ENCODE assay signal across 8 mouse cellular contexts in the genomic region with DNA sequence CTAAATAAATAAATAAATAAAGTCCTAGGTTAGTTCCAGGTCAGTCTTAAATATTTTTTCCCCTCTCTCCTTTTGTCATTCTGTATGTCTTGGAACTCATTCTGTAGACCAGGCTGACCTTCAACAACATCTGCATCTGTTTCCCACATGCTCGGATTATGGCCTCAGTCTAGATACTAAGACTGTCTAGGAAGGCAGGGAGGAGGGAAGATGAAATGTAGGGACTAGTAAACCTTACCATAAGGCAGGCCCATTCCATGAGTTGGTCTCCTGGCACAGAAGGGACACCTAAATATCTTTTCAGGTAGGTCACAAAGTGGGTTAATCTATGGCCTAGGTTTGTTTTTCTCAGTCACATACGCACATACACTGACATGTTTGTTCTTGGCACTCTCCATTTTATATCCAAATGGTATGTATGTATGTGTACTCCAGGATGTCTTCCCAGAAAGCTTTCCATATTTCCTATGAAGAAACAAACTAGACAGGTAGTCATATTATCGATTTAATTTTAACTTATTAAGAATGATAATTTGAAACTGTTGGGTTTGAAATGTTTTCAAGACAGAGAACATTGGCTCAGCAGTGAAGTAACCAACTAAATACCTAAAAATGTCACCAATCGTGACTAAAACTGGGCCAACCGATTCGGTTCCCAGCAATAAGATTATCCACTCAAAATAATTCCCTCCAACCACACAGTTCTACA. TPM values are rescaled to one million over a fixed set of nuclear protein-coding genes. Genes with fewer than 3 reads are reported as not detected.
A peak's percentile ranks its signal among the peaks of the same experiment; 100 is the strongest.
DNase-seq lines count a peak whose midpoint lies in the region; ATAC-seq and TF ChIP-seq lines count a peak whose summit lies in the region.

No protein-coding gene starts in this region.

- no peaks in the 10 kb centered on the region for H3K9me3 ChIP-seq in megakaryocyte, embryonic 14.5 days
- H3K9me3 ChIP-seq in embryonic facial prominence, embryonic 14.5 days (ENCODE audit: control insufficient read depth, low read length): no peaks in the 10 kb centered on the region
- H3K9me3 ChIP-seq in limb, embryonic 11.5 days (ENCODE audit: control insufficient read depth, low read length): no peaks in the 10 kb centered on the region

- WGBS in embryonic facial prominence, embryonic 14.5 days: 50% methylated on average over 6 of the region's 6 CpGs
- 58% methylated on average over 6 of the region's 6 CpGs for WGBS in limb, embryonic 11.5 days
- 31% methylated on average over 6 of the region's 6 CpGs for WGBS in small intestine, adult 2 months

- no peak for TF ChIP-seq POLR2A in small intestine, adult 2 months (IDR thresholded peaks at IDR 0.05; ENCODE audit: low read depth, low read length)

- peak overlapping the region; percentile 74 for H3K4me2 ChIP-seq in embryonic facial prominence, embryonic 14.5 days (ENCODE audit: low read depth, low read length)
- H3K4me2 ChIP-seq in limb, embryonic 11.5 days (ENCODE audit: low read depth, severe bottlenecking): peak overlapping the region; percentile 70

- no peak for TF ChIP-seq CTCF in small intestine, adult 2 months (IDR thresholded peaks at IDR 0.05; ENCODE audit: extremely low read depth, insufficient read length, insufficient replicate concordance, low read depth, low read length)

- DNase-seq in embryonic facial prominence, embryonic 14.5 days (ENCODE audit: low spot score): no peak
- no peak for DNase-seq in limb, embryonic 11.5 days (ENCODE audit: low spot score)
- no peak for DNase-seq in layer of hippocampus, postnatal 10 days (ENCODE audit: low spot score in 2 of 2)
- DNase-seq in urinary bladder, postnatal 10 days (ENCODE audit: low spot score): no peak
- no peak for DNase-seq in spleen, postnatal 4 days (ENCODE audit: low spot score in 2 of 2)

- peaks cover 42% of the 10 kb centered on the region for H3K4me1 ChIP-seq in megakaryocyte, embryonic 14.5 days
- peaks cover 16% of the 10 kb centered on the region for H3K4me1 ChIP-seq in embryonic facial prominence, embryonic 14.5 days (ENCODE audit: control insufficient read depth, insufficient read depth, low read length)
- H3K4me1 ChIP-seq in limb, embryonic 11.5 days (ENCODE audit: control insufficient read depth, insufficient read depth, low read length): peaks cover 3% of the 10 kb centered on the region; the same call in 1 of the 2 replicates
- peaks cover 7% of the 10 kb centered on the region; the same call in 1 of the 2 replicates for H3K4me1 ChIP-seq in small intestine, adult 2 months (ENCODE audit: control insufficient read depth, insufficient read depth, insufficient read length, low read length)

- peaks cover 29% of the 10 kb centered on the region for H3K36me3 ChIP-seq in megakaryocyte, embryonic 14.5 days (replicated peaks; ENCODE audit: low read length)
- H3K36me3 ChIP-seq in embryonic facial prominence, embryonic 14.5 days (ENCODE audit: control insufficient read depth, insufficient read depth, low read length): peaks cover 20% of the 10 kb centered on the region
- H3K36me3 ChIP-seq in limb, embryonic 11.5 days (ENCODE audit: control insufficient read depth, insufficient read depth, low read length): no peaks in the 10 kb centered on the region
- H3K36me3 ChIP-seq in small intestine, adult 2 months (ENCODE audit: control insufficient read depth, insufficient read depth, low read length): peaks cover 7% of the 10 kb centered on the region

- peak overlapping the region; percentile 97 for H3K4me3 ChIP-seq in megakaryocyte, embryonic 14.5 days (replicated peaks)
- H3K4me3 ChIP-seq in embryonic facial prominence, embryonic 14.5 days (ENCODE audit: low read depth, low read length): peak overlapping the region; percentile 72
- peak overlapping the region; percentile 63 for H3K4me3 ChIP-seq in limb, embryonic 11.5 days (ENCODE audit: low read depth, low read length)
- peak overlapping the region; percentile 93 for H3K4me3 ChIP-seq in small intestine, adult 2 months (ENCODE audit: low read depth, low read length)

- no peaks in the 10 kb centered on the region for H3K27me3 ChIP-seq in megakaryocyte, embryonic 14.5 days (replicated peaks)
- no peaks in the 10 kb centered on the region for H3K27me3 ChIP-seq in embryonic facial prominence, embryonic 14.5 days (replicated peaks; ENCODE audit: control insufficient read depth, insufficient read depth, low read length)
- H3K27me3 ChIP-seq in limb, embryonic 11.5 days (ENCODE audit: control insufficient read depth, insufficient read depth, low read length): no peaks in the 10 kb centered on the region
- no peaks in the 10 kb centered on the region for H3K27me3 ChIP-seq in small intestine, adult 2 months (ENCODE audit: control insufficient read depth, insufficient read depth, low read length)

- peak overlapping the region; percentile 98 for H3K27ac ChIP-seq in embryonic facial prominence, embryonic 14.5 days (replicated peaks; ENCODE audit: low read depth, low read length)
- peak overlapping the region; percentile 94 for H3K27ac ChIP-seq in limb, embryonic 11.5 days (replicated peaks; ENCODE audit: low read depth, low read length)
- peak overlapping the region; percentile 91 for H3K27ac ChIP-seq in small intestine, adult 2 months (ENCODE audit: insufficient read depth, low read depth, low read length)

- ATAC-seq in megakaryocyte, adult 5-6 weeks (ENCODE audit: poor library complexity, severe bottlenecking): no peak
- no peak for ATAC-seq in embryonic facial prominence, embryonic 14.5 days (ENCODE audit: low read depth)
- ATAC-seq in limb, embryonic 11.5 days (ENCODE audit: insufficient number of reproducible peaks, low FRiP score, low TSS enrichment, low read depth): no peak

- H3K9ac ChIP-seq in embryonic facial prominence, embryonic 14.5 days (ENCODE audit: low read depth, low read length): peak overlapping the region; percentile 91
- H3K9ac ChIP-seq in limb, embryonic 11.5 days (ENCODE audit: low read length): peak overlapping the region; percentile 90

RNA-seq across cellular contexts. Expression of a gene that starts 1.1 kb away (rescaled TPM):
- polyA plus RNA-seq in megakaryocyte, embryonic 14.5 days (2012; ENCODE audit: insufficient read depth, low replicate concordance): 4.9 and 8.0 TPM in 2 replicates
- total RNA-seq in megakaryocyte, adult 5-6 weeks (2015): 12.5 and 16.6 TPM in 2 replicates
- 13.4 and 23.9 TPM in 2 replicates for total RNA-seq in megakaryocyte, adult 5-6 weeks (2017)
- polyA plus RNA-seq in embryonic facial prominence, embryonic 14.5 days (2014; fragmentation: Nextera tagmentation; extraction: Ambion mirVana): 13.5 and 15.9 TPM in 2 replicates
- polyA plus RNA-seq in limb, embryonic 11.5 days (2014; fragmentation: Nextera tagmentation; extraction: Ambion mirVana): 19.7 and 21.3 TPM in 2 replicates
- polyA plus RNA-seq in small intestine, adult 2 months (2012; rRNA removed): 14.0 and 29.1 TPM in 2 replicates
- total RNA-seq in layer of hippocampus, postnatal 10 days (2021): 10 to 100 TPM; 17.5 to 18.6 TPM

RNA-seq across cellular contexts. Expression of a gene that starts 27.5 kb away (rescaled TPM):
- not detected in 2 replicates for polyA plus RNA-seq in megakaryocyte, embryonic 14.5 days (2012; ENCODE audit: insufficient read depth, low replicate concordance)
- not detected in 2 replicates for total RNA-seq in megakaryocyte, adult 5-6 weeks (2015)
- not detected in 2 replicates for total RNA-seq in megakaryocyte, adult 5-6 weeks (2017)
- 69.4 and 72.7 TPM in 2 replicates for polyA plus RNA-seq in embryonic facial prominence, embryonic 14.5 days (2014; fragmentation: Nextera tagmentation; extraction: Ambion mirVana)
- polyA plus RNA-seq in limb, embryonic 11.5 days (2014; fragmentation: Nextera tagmentation; extraction: Ambion mirVana): 0.84 and 0.91 TPM in 2 replicates
- 0.90 and 1.3 TPM in 2 replicates for polyA plus RNA-seq in small intestine, adult 2 months (2012; rRNA removed)
- total RNA-seq in layer of hippocampus, postnatal 10 days (2021): 1,000 to 10,000 TPM in 1 of 2 experiments, 100 to 1,000 TPM in 1; 968 to 1,016 TPM

RNA-seq across cellular contexts. Expression of a gene that starts 32.8 kb away (rescaled TPM):
- polyA plus RNA-seq in megakaryocyte, embryonic 14.5 days (2012; ENCODE audit: insufficient read depth, low replicate concordance): 1.5 and 6.1 TPM in 2 replicates
- total RNA-seq in megakaryocyte, adult 5-6 weeks (2015): 26.8 and 34.1 TPM in 2 replicates
- total RNA-seq in megakaryocyte, adult 5-6 weeks (2017): 21.6 and 25.8 TPM in 2 replicates
- polyA plus RNA-seq in embryonic facial prominence, embryonic 14.5 days (2014; fragmentation: Nextera tagmentation; extraction: Ambion mirVana): 37.1 and 48.8 TPM in 2 replicates
- 63.0 and 63.7 TPM in 2 replicates for polyA plus RNA-seq in limb, embryonic 11.5 days (2014; fragmentation: Nextera tagmentation; extraction: Ambion mirVana)
- polyA plus RNA-seq in small intestine, adult 2 months (2012; rRNA removed): 16.4 and 24.7 TPM in 2 replicates
- 10 to 100 TPM; 39.5 to 46.1 TPM for total RNA-seq in layer of hippocampus, postnatal 10 days (2021)

RNA-seq across cellular contexts. Expression of a gene that starts 45.0 kb away (rescaled TPM):
- polyA plus RNA-seq in megakaryocyte, embryonic 14.5 days (2012; ENCODE audit: insufficient read depth, low replicate concordance): 1.9 and 2.3 TPM in 2 replicates
- 13.5 and 14.2 TPM in 2 replicates for total RNA-seq in megakaryocyte, adult 5-6 weeks (2015)
- total RNA-seq in megakaryocyte, adult 5-6 weeks (2017): 11.0 and 14.6 TPM in 2 replicates
- polyA plus RNA-seq in embryonic facial prominence, embryonic 14.5 days (2014; fragmentation: Nextera tagmentation; extraction: Ambion mirVana): 1.3 TPM in 2 replicates
- 0.99 and 1.2 TPM in 2 replicates for polyA plus RNA-seq in limb, embryonic 11.5 days (2014; fragmentation: Nextera tagmentation; extraction: Ambion mirVana)
- polyA plus RNA-seq in small intestine, adult 2 months (2012; rRNA removed): 36.1 and 67.3 TPM in 2 replicates
- total RNA-seq in layer of hippocampus, postnatal 10 days (2021): 1 to 10 TPM; 1.2 to 1.8 TPM

Comparison
In these comparisons a context has a peak if more than half of its experiments do, and no peak if none do; other contexts are left out.
1. RNA of a gene that starts 27.5 kb away (polyA plus RNA-seq): 69.4 to 72.7 TPM in embryonic facial prominence, embryonic 14.5 days; 0.90 to 1.3 TPM in small intestine, adult 2 months, 0.84 to 0.91 TPM in limb, embryonic 11.5 days and not detected in megakaryocyte, embryonic 14.5 days; every median in the first group is over 10 times any median in the second.
2. Peak in every context shown above with its lines, with median percentiles within 50 percentile points of each other: H3K4me3 ChIP-seq and H3K27ac ChIP-seq.